Mouse (Mus musculus): Measurements from ENCODE around the gene Mast4.

Mast4 gene

DNA sequence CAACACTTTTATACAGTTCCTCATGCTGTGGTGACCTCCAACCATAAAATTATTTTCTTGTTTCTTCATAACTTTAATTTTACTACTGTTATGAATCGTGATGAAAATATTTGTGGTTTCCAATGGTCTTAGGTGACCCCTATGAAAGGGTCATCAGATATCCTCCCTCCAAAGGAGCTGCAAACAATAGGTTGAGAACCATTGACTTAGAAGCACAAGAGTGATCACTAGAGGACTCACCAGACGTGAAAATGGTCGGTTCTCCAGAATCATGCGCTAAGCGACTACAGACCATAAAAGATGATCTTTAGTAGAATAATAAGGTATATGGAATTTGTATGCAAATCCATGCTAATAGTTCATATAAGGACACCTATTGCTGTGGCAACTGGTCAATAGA, 644.1 kb downstream of the Mast4 start:
- DNase-seq (ENCODE audit: low spot score) = no peak

DNA sequence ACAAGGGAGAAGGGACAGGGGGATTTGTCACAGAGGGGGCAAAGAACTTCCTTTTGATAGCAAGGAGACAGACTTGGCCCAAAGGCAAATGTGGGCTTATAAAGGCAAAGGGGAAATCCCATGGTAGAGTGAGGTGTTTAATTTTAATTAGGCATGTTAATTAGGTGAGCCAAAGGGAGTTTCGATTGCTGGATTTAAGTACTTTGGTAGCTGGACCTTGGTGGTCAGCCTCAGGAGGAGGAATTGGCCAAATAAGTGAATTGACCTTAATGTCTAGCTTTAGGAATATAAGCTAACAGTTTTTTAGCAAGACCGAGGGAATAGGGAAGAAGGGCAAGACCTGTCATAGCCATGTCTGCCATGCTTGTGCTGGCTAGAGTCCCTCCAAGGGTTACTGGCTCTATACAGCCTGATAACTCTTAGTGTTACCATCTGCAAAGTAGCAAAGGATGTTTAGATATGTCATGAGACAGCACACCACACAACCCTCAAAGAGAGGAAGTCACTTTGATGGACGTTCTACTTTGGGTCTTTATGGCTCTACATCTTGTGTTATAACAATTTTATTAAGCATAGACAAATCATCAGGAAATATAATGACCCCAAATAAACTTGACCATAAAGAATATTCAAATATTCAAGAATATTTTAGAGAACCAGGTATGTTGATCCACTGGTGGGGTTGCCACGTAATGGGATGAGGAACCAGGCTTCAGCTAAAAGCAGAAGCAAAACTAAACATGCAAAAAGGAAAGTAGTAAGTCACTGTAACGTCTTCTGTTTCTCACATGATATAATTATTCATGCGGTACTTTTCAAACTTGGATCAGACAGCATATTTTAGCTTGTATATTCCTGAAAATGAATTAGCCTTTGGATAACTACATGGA, 644.9 kb downstream of the Mast4 start:
- no peak for DNase-seq (ENCODE audit: low spot score)

DNA sequence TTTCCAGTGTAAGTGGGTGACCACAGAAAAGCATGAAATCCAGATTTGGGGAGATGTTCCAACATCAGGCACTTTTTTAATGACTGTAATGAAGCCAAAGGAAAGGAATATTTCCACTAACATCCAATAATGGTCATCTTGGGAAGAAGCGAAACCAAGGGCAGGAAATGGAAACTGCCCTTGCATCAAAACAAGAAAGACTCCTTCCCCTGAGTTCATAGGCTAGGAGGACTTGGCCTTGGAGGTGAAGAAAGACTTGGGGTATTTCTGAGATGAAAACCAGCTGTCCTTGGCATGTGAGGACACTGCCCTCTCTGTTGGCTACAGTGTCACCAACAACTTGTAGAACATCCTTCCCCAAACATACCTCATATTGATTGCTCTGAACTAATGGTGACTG, 646.2 kb downstream of the Mast4 start:
- DNase-seq (ENCODE audit: low spot score) = no peak

DNA sequence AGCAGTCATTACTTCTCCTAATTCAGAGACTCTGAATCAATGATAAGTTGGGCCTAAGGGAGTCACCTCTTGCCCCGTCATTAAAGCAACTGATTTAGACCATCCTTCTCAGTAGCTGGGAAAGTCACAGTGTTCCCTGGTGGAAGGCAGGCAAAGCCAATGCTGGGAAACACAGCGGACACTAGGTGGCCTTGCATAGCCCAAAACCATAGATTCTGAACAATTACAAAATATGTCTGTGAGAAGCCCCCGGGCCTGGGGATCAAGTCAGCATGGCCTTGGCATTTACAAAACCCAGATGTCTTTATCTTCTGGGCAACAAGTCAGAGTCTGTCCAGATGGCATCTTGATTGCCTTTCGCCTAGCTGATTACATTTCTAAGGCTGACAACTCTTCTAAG, 649.4 kb downstream of the Mast4 start:
- DNase-seq (ENCODE audit: low spot score) = no peak

Measured in layer of hippocampus, adult 9-10 months (tissue).